Mouse (Mus musculus) lung, embryonic 14.5 days (tissue): Measurements from ENCODE around the gene Gatb. TPM values are rescaled to one million over a fixed set of nuclear protein-coding genes. Genes with fewer than 3 reads are reported as not detected.

Source experiments
- ATAC-seq: fragments of 200-750 bp; cut with Nextera tagmentation; 2 replicates; pipeline ENCODE4 v1.8.0; 2017; ENCODE audit warnings: mild to moderate bottlenecking, moderate TSS enrichment, moderate library complexity; ENCODE audit not compliant: insufficient read depth
- DNase-seq: peaks from one replicate; pipeline ENCODE4 v3.0.0-alpha.2; 2015
- H3K27ac ChIP-seq: fragments of 300-500 bp; sonication (generic); 2 replicates; pipeline ENCODE4 v1.5.1; 2014; ENCODE audit warnings: low read depth, mild to moderate bottlenecking, moderate library complexity
- H3K27me3 ChIP-seq: fragments of 300-500 bp; sonication (generic); 2 replicates; pipeline ENCODE4 v1.6.1; 2014; ENCODE audit warnings: low read length, control low read depth; ENCODE audit not compliant: insufficient read depth
- H3K36me3 ChIP-seq: fragments of 300-500 bp; sonication (generic); 2 replicates; pipeline ENCODE4 v1.6.1; 2014; ENCODE audit warnings: control low read depth; ENCODE audit not compliant: insufficient read depth
- H3K4me1 ChIP-seq: fragments of 300-500 bp; sonication (generic); 2 replicates; pipeline ENCODE4 v1.6.1; 2014; ENCODE audit warnings: antibody characterized with exemption, control low read depth; ENCODE audit not compliant: insufficient read depth
- H3K4me2 ChIP-seq: fragments of 300-500 bp; sonication (generic); 2 replicates; pipeline ENCODE4 v1.6.1; 2014; ENCODE audit warnings: mild to moderate bottlenecking
- H3K4me3 ChIP-seq: fragments of 300-500 bp; sonication (generic); 2 replicates; pipeline ENCODE4 v1.5.1; 2014; ENCODE audit warnings: low read depth, low read length
- H3K9ac ChIP-seq: fragments of 300-500 bp; sonication (generic); 2 replicates; pipeline ENCODE4 v1.6.1; 2014
- H3K9me3 ChIP-seq: fragments of 300-500 bp; sonication (generic); 2 replicates; pipeline ENCODE4 v1.6.1; 2016; ENCODE audit warnings: low read depth, low read length, control low read depth
- CTCF ChIP-seq: IDR thresholded peaks from 2 replicates; pipeline ENCODE4 v1.5.1; 2016; ENCODE audit warnings: antibody characterized with exemption, low read depth
- WGBS: fragments of 180-500 bp; shearing (Covaris S2); extraction: QIAGEN DNeasy Blood & Tissue Kit; methylation state at CpG from one replicate; pipeline ENCODE4 v1.1.7; 2014; 5-methylcytosine and 5-hydroxymethylcytosine counted together
- polyA plus RNA-seq: library from polyadenylated mRNA; unstranded; fragments of >200 nt; fragmentation: Nextera tagmentation; extraction: Ambion mirVana; gene quantifications from 2 replicates; pipeline ENCODE4 v1.2.1, GENCODE M21; 2014

Gene Gatb
- polyA plus RNA-seq, 1 experiment from 2014 or later = 18.2 TPM

DNA sequence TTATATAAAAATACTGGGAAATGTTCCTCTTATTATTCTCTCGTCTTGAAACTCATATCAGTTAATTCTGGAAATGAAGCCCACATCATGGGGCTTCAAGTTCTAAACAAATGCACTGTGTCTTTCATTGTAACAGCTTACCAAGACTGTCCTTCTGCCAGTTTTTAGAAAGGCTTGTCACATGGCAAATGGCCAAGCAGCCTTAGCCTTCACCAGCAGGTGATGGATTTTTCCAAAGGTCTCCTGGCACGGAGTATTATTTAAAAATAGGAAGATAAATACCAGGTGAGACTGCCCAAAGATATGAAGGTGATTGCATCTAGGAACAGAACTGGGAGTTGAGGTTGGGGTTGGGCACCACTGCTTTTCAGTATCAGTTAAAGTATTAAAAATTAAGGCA is 8.8 kb downstream of the Gatb start:
- no peak for DNase-seq
- no peaks in the 10 kb centered on the region for H3K36me3 ChIP-seq
- H3K9me3 ChIP-seq = no peaks in the 10 kb centered on the region
- H3K27me3 ChIP-seq = no peaks in the 10 kb centered on the region
- H3K9ac ChIP-seq = no peak overlapping the region
- H3K4me1 ChIP-seq = no peaks in the 10 kb centered on the region
- no peak overlapping the region for H3K27ac ChIP-seq
- H3K4me2 ChIP-seq = no peak overlapping the region
- H3K4me3 ChIP-seq = no peak overlapping the region
- 66% methylated on average over 2 of the region's 2 CpGs for WGBS
- TF ChIP-seq CTCF = no peak
- ATAC-seq = no peak

DNA sequence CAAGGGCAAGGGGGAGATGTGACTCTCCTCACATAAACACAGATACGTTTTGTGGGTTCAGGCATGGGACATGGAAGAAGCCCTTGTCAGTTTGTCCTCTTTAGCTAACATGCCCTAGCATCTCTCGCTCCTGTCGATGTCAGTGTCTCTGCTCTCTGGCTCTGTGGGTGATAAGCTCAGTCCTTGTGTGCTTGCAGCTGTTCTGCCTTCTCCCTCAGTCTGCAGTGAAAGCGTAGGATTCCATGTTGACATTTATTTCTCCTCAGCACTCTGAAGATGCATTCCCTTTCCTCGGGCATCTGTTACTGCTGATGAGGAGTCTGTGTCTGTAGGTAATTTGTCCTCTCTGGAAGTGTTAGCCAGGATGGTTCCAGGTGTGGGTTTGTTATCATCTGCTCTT is 9.3 kb downstream of the Gatb start:
- Histone ChIP-seq H3K9me3 (no peaks in the 10 kb centered on the region), H3K36me3 (no peaks in the 10 kb centered on the region), H3K4me1 (no peaks in the 10 kb centered on the region), H3K9ac (no peak overlapping the region), H3K27ac (no peak overlapping the region), H3K4me3 (no peak overlapping the region), H3K4me2 (no peak overlapping the region), H3K27me3 (no peaks in the 10 kb centered on the region)
- DNase-seq (no peak), ATAC-seq (no peak)
- WGBS = 76% methylated on average over 5 of the region's 5 CpGs
- no peak for TF ChIP-seq CTCF

DNA sequence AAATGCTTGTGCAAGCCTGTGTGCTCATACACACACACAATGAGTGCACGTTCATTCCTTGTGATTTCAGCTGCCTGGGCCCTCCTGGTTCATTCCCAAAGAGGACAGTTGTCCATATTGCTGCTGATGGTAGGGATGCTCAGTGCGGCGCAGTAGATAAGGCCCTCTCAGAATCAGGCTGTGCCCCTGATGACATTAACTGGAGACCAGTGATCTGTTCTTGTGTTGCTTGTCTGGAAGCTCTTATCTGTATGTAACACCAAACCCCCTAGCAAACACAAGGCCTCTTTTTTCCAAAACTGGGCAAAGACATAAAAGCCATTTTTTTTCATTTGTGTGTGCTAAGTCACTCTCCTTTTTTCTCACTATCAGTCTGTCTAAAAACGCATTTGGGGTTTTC is 11.0 kb downstream of the Gatb start:
- Histone ChIP-seq H3K4me1 (no peaks in the 10 kb centered on the region), H3K4me3 (no peak overlapping the region), H3K9me3 (no peaks in the 10 kb centered on the region), H3K27ac (no peak overlapping the region), H3K4me2 (no peak overlapping the region), H3K27me3 (no peaks in the 10 kb centered on the region), H3K36me3 (no peaks in the 10 kb centered on the region), H3K9ac (no peak overlapping the region)
- no peak for DNase-seq
- WGBS = 84% methylated on average over 4 of the region's 4 CpGs
- TF ChIP-seq CTCF = no peak
- no peak for ATAC-seq

DNA sequence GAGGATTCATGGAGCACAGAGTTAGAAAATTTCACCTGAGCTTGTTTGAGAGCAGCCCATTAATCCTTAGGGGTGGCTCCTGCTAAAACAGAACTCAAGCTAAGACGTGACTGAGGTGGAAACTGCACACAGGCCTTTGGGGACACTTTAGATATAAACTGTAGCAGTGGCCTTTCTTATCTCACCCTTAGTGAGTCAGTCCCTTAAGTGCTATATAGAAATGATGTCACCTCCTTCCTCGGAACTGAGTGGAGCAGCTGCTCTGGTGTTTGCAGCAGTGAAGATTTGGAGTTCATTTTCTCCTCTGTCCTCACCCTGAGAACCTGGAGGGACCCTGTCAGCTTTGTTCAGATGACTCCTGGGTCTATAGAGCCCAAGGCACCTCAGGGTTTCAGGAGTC is 14.8 kb downstream of the Gatb start:
- no peaks in the 10 kb centered on the region for H3K27me3 ChIP-seq
- 21% methylated on average over 2 of the region's 2 CpGs for WGBS
- H3K4me1 ChIP-seq = no peaks in the 10 kb centered on the region
- H3K4me3 ChIP-seq = no peak overlapping the region
- ATAC-seq (0 out of 2 replicates have a peak, but pooled peaks have one; percentile 35), DNase-seq (no peak)
- H3K27ac ChIP-seq = no peak overlapping the region
- no peak for TF ChIP-seq CTCF
- no peak overlapping the region for H3K4me2 ChIP-seq
- H3K36me3 ChIP-seq = no peaks in the 10 kb centered on the region
- no peak overlapping the region for H3K9ac ChIP-seq
- H3K9me3 ChIP-seq = no peaks in the 10 kb centered on the region

DNA sequence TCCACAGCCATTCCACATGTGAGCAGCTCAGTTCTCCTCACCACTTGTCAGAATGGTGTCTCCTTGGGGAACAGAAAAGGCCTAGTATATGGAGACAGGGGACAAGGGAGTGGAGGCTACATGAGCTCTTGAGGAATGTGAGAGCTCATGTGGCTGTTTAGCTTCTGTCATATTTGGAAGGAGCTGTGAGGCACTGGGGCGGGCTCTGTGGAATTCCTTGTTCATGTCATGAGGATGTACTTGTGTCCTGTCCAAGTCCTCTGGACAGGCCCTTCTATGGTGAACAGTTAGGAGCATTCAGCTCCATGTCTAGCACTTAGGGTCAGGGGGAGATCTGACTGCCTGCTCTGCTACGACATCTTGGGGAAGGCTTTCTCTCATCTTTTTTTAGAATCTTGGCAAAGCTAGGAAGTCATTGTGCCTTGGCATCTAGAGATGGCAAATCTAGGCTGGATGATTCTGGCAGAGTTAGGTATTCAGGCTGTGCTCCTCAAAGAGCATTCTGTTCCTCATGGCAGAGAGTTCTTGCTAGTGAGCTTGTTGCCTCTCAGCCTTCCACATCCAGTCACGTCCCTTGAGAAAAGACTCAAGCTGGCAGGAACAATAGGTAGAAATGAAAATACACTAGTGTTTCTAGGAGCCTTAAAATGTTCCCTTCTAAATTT is 16.3 kb downstream of the Gatb start:
- Histone ChIP-seq H3K36me3 (no peaks in the 10 kb centered on the region), H3K27ac (no peak overlapping the region), H3K9me3 (no peaks in the 10 kb centered on the region), H3K4me1 (no peaks in the 10 kb centered on the region), H3K4me3 (no peak overlapping the region), H3K27me3 (no peaks in the 10 kb centered on the region), H3K4me2 (no peak overlapping the region), H3K9ac (no peak overlapping the region)
- ATAC-seq (no peak), DNase-seq (no peak)
- WGBS = 85% methylated on average over 3 of the region's 3 CpGs
- TF ChIP-seq CTCF = no peak

DNA sequence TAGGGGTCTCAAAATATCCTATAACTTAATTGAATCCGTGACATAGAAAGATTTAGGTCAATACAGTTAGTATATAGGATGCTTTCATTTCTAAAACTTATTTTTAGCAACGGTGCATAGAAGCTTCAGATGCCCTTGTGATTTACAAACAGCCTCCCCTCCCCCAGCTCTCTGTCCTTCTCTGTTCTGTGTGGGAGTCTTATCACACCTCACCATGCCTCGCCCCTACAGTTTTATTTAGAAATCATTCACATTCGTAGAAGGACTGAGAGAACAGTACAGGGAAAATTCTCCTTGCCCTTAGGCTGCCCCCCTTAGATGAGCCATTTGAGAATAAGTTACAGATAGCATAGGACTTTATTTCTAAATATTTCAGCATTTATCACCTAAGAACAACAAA is 18.1 kb downstream of the Gatb start:
- DNase-seq = no peak
- Histone ChIP-seq H3K36me3 (no peaks in the 10 kb centered on the region), H3K27me3 (no peaks in the 10 kb centered on the region), H3K9me3 (no peaks in the 10 kb centered on the region), H3K4me2 (no peak overlapping the region), H3K9ac (no peak overlapping the region), H3K4me1 (no peaks in the 10 kb centered on the region), H3K4me3 (no peak overlapping the region), H3K27ac (no peak overlapping the region)
- WGBS = 62% methylated on average over 4 of the region's 4 CpGs
- TF ChIP-seq CTCF = no peak
- ATAC-seq = no peak

DNA sequence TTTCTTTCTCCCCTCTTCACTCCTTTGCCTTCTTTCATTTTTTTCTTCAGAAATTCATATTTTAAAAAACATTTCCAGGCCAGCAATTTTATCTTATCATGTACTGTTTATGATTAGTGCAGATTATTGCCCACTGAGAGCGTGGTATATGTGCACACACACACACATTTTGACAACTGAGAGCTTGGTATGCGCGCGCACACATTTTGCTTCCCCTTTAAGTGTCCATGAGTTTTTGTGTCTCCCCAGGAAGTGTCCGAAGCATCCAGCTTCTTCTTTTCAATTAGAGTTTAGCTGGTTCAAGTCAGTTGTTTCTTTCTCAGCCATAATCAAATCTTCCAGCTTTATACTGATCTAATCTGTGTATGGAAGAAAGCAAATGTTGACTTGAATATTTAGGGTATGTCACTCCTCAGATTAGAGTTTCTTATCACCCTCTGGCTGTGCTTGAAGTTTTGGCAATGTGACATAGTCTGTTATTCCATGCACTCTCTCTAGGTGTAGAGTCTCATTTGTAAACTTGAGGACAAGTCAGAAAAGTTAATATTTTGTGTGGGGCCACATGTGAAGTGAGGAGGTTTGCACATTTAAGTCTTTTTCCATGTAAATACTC is 18.8 kb downstream of the Gatb start:
- ATAC-seq (no peak), DNase-seq (no peak)
- no peak overlapping the region for H3K4me3 ChIP-seq
- H3K9ac ChIP-seq = no peak overlapping the region
- H3K4me1 ChIP-seq = no peaks in the 10 kb centered on the region
- 78% methylated on average over 5 of the region's 5 CpGs for WGBS
- H3K4me2 ChIP-seq = no peak overlapping the region
- H3K27me3 ChIP-seq = no peaks in the 10 kb centered on the region
- no peaks in the 10 kb centered on the region for H3K9me3 ChIP-seq
- no peak overlapping the region for H3K27ac ChIP-seq
- H3K36me3 ChIP-seq = no peaks in the 10 kb centered on the region
- TF ChIP-seq CTCF = no peak
